Mouse (Mus musculus) c-Kit-positive CD71-positive TER-119-negative erythroid progenitor cells, embryonic 14.5 days (primary cell): ENCODE results near the gene Tctn1.
A peak's percentile ranks its signal among the peaks of the same experiment; 100 is the strongest.

Experiments
- DNase-seq: peaks from one replicate; pipeline ENCODE4 v3.0.0-alpha.2; 2013; ENCODE audit warnings: low read depth

Gene Tctn1

GRCm38 (mm10) chr5:122263933-122264905 is at the start of gene Tctn1:
Gene Tctn1, minus strand, starts transcription at chr5:122264460.
- peak; percentile 89 for DNase-seq

GRCm38 (mm10) chr5:122312942-122313684 is 48.9 kb upstream of the Tctn1 start:
- DNase-seq: no peak

- no peak for DNase-seq
These were observed 48.1 kb upstream of the Tctn1 start for GRCm38 (mm10) chr5:122312346-122312745.

- no peak for DNase-seq
These were observed 47.4 kb upstream of the Tctn1 start for GRCm38 (mm10) chr5:122311692-122312091.

- no peak for DNase-seq
These were observed 46.4 kb upstream of the Tctn1 start for GRCm38 (mm10) chr5:122310699-122311098.

- DNase-seq: no peak
These were observed 42.3 kb upstream of the Tctn1 start for GRCm38 (mm10) chr5:122306536-122306935.

GRCm38 (mm10) chr5:122305472-122305871 is 41.2 kb upstream of the Tctn1 start:
- DNase-seq: no peak

- DNase-seq: no peak
These were observed 40.3 kb upstream of the Tctn1 start for GRCm38 (mm10) chr5:122304541-122304940.

- no peak for DNase-seq
These were observed 39.7 kb upstream of the Tctn1 start for GRCm38 (mm10) chr5:122303937-122304336.

GRCm38 (mm10) chr5:122302810-122303745 is 38.8 kb upstream of the Tctn1 start:
- DNase-seq: no peak

GRCm38 (mm10) chr5:122300071-122300518 is 35.8 kb upstream of the Tctn1 start:
- DNase-seq: no peak

GRCm38 (mm10) chr5:122295113-122295935 is 31.1 kb upstream of the Tctn1 start:
- DNase-seq: no peak

- no peak for DNase-seq
These were observed 30.0 kb upstream of the Tctn1 start for GRCm38 (mm10) chr5:122294219-122294735.

- no peak for DNase-seq
These were observed 28.9 kb upstream of the Tctn1 start for GRCm38 (mm10) chr5:122293131-122293530.

- DNase-seq: no peak
These were observed 27.5 kb upstream of the Tctn1 start for GRCm38 (mm10) chr5:122291553-122292339.

- DNase-seq: peak; percentile 63
These were observed 26.9 kb upstream of the Tctn1 start for GRCm38 (mm10) chr5:122291149-122291548.

- no peak for DNase-seq
These were observed 24.0 kb upstream of the Tctn1 start for GRCm38 (mm10) chr5:122288147-122288811.

- DNase-seq: no peak
These were observed 22.8 kb upstream of the Tctn1 start for GRCm38 (mm10) chr5:122287026-122287425.

GRCm38 (mm10) chr5:122286191-122286590 is 21.9 kb upstream of the Tctn1 start:
- no peak for DNase-seq
